Mouse (Mus musculus) forebrain, postnatal 0 days (tissue): ENCODE measurements around the gene Adgrg6. TPM values are rescaled to one million over a fixed set of nuclear protein-coding genes. Genes with fewer than 3 reads are reported as not detected.
A peak's percentile ranks its signal among the peaks of the same experiment; 100 is the strongest.

ENCODE experiments used
- ATAC-seq: fragments of 200-750 bp; cut with Nextera tagmentation; 2 replicates; pipeline ENCODE4 v1.8.0; 2017; ENCODE audit warnings: mild to moderate bottlenecking, moderate library complexity
- DNase-seq: peaks from one replicate; pipeline ENCODE4 v3.0.0-alpha.2; 2015
- H3K27ac ChIP-seq: fragments of 300-500 bp; sonication (generic); 2 replicates; pipeline ENCODE4 v1.5.1; 2014; ENCODE audit warnings: low read depth, mild to moderate bottlenecking, antibody characterized with exemption, low read length, moderate library complexity, mixed read lengths
- H3K27me3 ChIP-seq: fragments of 300-500 bp; sonication (generic); 2 replicates; pipeline ENCODE4 v1.6.1; 2014; ENCODE audit warnings: mild to moderate bottlenecking, low read length, mixed read lengths; ENCODE audit not compliant: insufficient read depth
- H3K36me3 ChIP-seq: fragments of 300-500 bp; sonication (generic); 2 replicates; pipeline ENCODE4 v1.6.1; 2014; ENCODE audit warnings: mild to moderate bottlenecking, moderate library complexity; ENCODE audit not compliant: insufficient read depth
- H3K4me1 ChIP-seq: fragments of 300-500 bp; sonication (generic); 2 replicates; pipeline ENCODE4 v1.6.1; 2014; ENCODE audit warnings: antibody characterized with exemption; ENCODE audit not compliant: insufficient read depth
- H3K4me2 ChIP-seq: fragments of 300-500 bp; sonication (generic); 2 replicates; pipeline ENCODE4 v1.6.1; 2014; ENCODE audit warnings: low read depth, mild to moderate bottlenecking, moderate library complexity
- H3K4me3 ChIP-seq: fragments of 300-500 bp; sonication (generic); 2 replicates; pipeline ENCODE4 v1.5.1; 2014; ENCODE audit warnings: low read depth, low read length, mixed read lengths
- H3K9ac ChIP-seq: fragments of 300-500 bp; sonication (generic); 2 replicates; pipeline ENCODE4 v1.6.1; 2014; ENCODE audit warnings: mild to moderate bottlenecking
- H3K9me3 ChIP-seq: fragments of 300-500 bp; sonication (generic); 2 replicates; pipeline ENCODE4 v1.6.1; 2016; ENCODE audit warnings: low read length
- CTCF ChIP-seq: sonication (generic); IDR thresholded peaks from 2 replicates; pipeline ENCODE4 v1.5.1; 2016; ENCODE audit warnings: antibody characterized with exemption, control low read depth, low read depth
- WGBS: fragments of 180-500 bp; shearing (Covaris S2); extraction: QIAGEN DNeasy Blood & Tissue Kit; methylation state at CpG from one replicate; pipeline ENCODE4 v1.1.7; 2014; 5-methylcytosine and 5-hydroxymethylcytosine counted together
- polyA plus RNA-seq: library from polyadenylated mRNA; unstranded; fragments of >200 nt; fragmentation: Nextera tagmentation; extraction: Ambion mirVana; gene quantifications from 2 replicates; pipeline ENCODE4 v1.2.1, GENCODE M21; 2015
- total RNA-seq: library from RNA; depleted of rRNA; stranded (reverse); fragments of >200 nt; gene quantifications from 2 replicates; pipeline ENCODE4 v1.2.3, GENCODE M21; 2014; rRNA removed

The Adgrg6 gene
- total RNA-seq (1.6 and 1.8 TPM in 2 replicates), polyA plus RNA-seq (0.44 and 0.59 TPM in 2 replicates)

GRCm38 (mm10) chr10:14544941-14545717, at the start of gene Adgrg6:
Gene Adgrg6 (minus strand): TSS chr10:14545659.
- ATAC-seq (peak; percentile 61), DNase-seq (peak; percentile 7)
- H3K4me2 ChIP-seq: peak within 1 kb of the TSS; percentile 100
- no peaks in the 10 kb centered on the region; the same call in 1 of the 2 replicates for H3K27me3 ChIP-seq
- no peaks in the 10 kb centered on the region for H3K4me1 ChIP-seq
- H3K4me3 ChIP-seq: peak within 1 kb of the TSS; percentile 64
- TF ChIP-seq CTCF: no peak
- H3K36me3 ChIP-seq: no peaks in the 10 kb centered on the region
- H3K9ac ChIP-seq: peak within 1 kb of the TSS; percentile 53
- WGBS: 2% methylated on average over 78 of the region's 81 CpGs
- H3K27ac ChIP-seq: no peak within 1 kb of the TSS
- no peaks in the 10 kb centered on the region for H3K9me3 ChIP-seq

GRCm38 (mm10) chr10:14592215-14592614, 46.8 kb upstream of the Adgrg6 start:
- ATAC-seq (no peak), DNase-seq (no peak)
- no peak for TF ChIP-seq CTCF
- no peak overlapping the region for H3K9ac ChIP-seq
- H3K36me3 ChIP-seq: no peaks in the 10 kb centered on the region
- H3K27ac ChIP-seq: no peak overlapping the region
- no peaks in the 10 kb centered on the region for H3K27me3 ChIP-seq
- 95% methylated on average over 1 of the region's 1 CpGs for WGBS
- no peak overlapping the region for H3K4me3 ChIP-seq
- H3K9me3 ChIP-seq: no peaks in the 10 kb centered on the region
- no peaks in the 10 kb centered on the region for H3K4me1 ChIP-seq
- no peak overlapping the region for H3K4me2 ChIP-seq

GRCm38 (mm10) chr10:14590816-14591215, 45.4 kb upstream of the Adgrg6 start:
- no peaks in the 10 kb centered on the region for H3K9me3 ChIP-seq
- H3K4me1 ChIP-seq: no peaks in the 10 kb centered on the region
- no peak for ATAC-seq
- no peak for DNase-seq
- no peak overlapping the region for H3K9ac ChIP-seq
- no peak overlapping the region for H3K4me3 ChIP-seq
- no peak overlapping the region for H3K27ac ChIP-seq
- no peak for TF ChIP-seq CTCF
- no peak overlapping the region for H3K4me2 ChIP-seq
- 92% methylated on average over 2 of the region's 2 CpGs for WGBS
- H3K36me3 ChIP-seq: no peaks in the 10 kb centered on the region
- no peaks in the 10 kb centered on the region for H3K27me3 ChIP-seq

GRCm38 (mm10) chr10:14589667-14590066, 44.2 kb upstream of the Adgrg6 start:
- Histone ChIP-seq H3K9ac (no peak overlapping the region), H3K4me2 (no peak overlapping the region), H3K27me3 (no peaks in the 10 kb centered on the region), H3K36me3 (no peaks in the 10 kb centered on the region), H3K4me1 (no peaks in the 10 kb centered on the region), H3K4me3 (no peak overlapping the region), H3K27ac (no peak overlapping the region), H3K9me3 (no peaks in the 10 kb centered on the region)
- no peak for ATAC-seq
- DNase-seq: no peak
- no peak for TF ChIP-seq CTCF
- 91% methylated on average over 6 of the region's 6 CpGs for WGBS

- Histone ChIP-seq H3K9me3 (no peaks in the 10 kb centered on the region), H3K4me2 (no peak overlapping the region), H3K9ac (no peak overlapping the region), H3K27ac (no peak overlapping the region), H3K27me3 (no peaks in the 10 kb centered on the region), H3K4me3 (no peak overlapping the region), H3K36me3 (no peaks in the 10 kb centered on the region), H3K4me1 (no peaks in the 10 kb centered on the region)
- DNase-seq: no peak
- ATAC-seq: no peak
- WGBS: 83% methylated on average over 1 of the region's 1 CpGs
- no peak for TF ChIP-seq CTCF
Observed at GRCm38 (mm10) chr10:14583496-14583895, 38.0 kb upstream of the Adgrg6 start.

- no peak overlapping the region for H3K9ac ChIP-seq
- no peaks in the 10 kb centered on the region for H3K9me3 ChIP-seq
- no peaks in the 10 kb centered on the region for H3K36me3 ChIP-seq
- H3K4me1 ChIP-seq: no peaks in the 10 kb centered on the region
- ATAC-seq: no peak
- H3K27me3 ChIP-seq: no peaks in the 10 kb centered on the region
- TF ChIP-seq CTCF: no peak
- no peak overlapping the region for H3K4me3 ChIP-seq
- no peak overlapping the region for H3K4me2 ChIP-seq
- DNase-seq: no peak
- H3K27ac ChIP-seq: no peak overlapping the region
- WGBS: 89% methylated on average over 4 of the region's 4 CpGs
Observed at GRCm38 (mm10) chr10:14574255-14574654, 28.8 kb upstream of the Adgrg6 start.

- ATAC-seq: no peak
- H3K9me3 ChIP-seq: no peaks in the 10 kb centered on the region
- H3K4me2 ChIP-seq: no peak overlapping the region
- no peaks in the 10 kb centered on the region for H3K4me1 ChIP-seq
- no peaks in the 10 kb centered on the region for H3K36me3 ChIP-seq
- no peak overlapping the region for H3K4me3 ChIP-seq
- H3K27me3 ChIP-seq: no peaks in the 10 kb centered on the region
- H3K27ac ChIP-seq: no peak overlapping the region
- TF ChIP-seq CTCF: no peak
- H3K9ac ChIP-seq: no peak overlapping the region
- no peak for DNase-seq
Observed at GRCm38 (mm10) chr10:14571143-14571542, 25.7 kb upstream of the Adgrg6 start.
